Mouse (Mus musculus) hematopoietic stem cell, adult 5-6 weeks (primary cell): Measurements from ENCODE around the gene Gm28374. TPM values are rescaled to one million over a fixed set of nuclear protein-coding genes. Genes with fewer than 3 reads are reported as not detected.
"Not testable (repeated sequence)": the region's sequence is repeated elsewhere in the genome, so short reads cannot be mapped to it uniquely, and the experiment has no call there.

Experiments used
- ATAC-seq, 2 experiments: fragments of 125-278 bp in 1 of 2; replicated peaks in 1 of 2; 2 replicates each; pipeline ENCODE4 v1.8.0; 2016 to 2017; ENCODE audit warnings: inconsistent platforms in 2 of 2, mild to moderate bottlenecking in 2 of 2, moderate number of reproducible peaks in 2 of 2, low read depth in 1 of 2, moderate TSS enrichment in 1 of 2; ENCODE audit not compliant: low FRiP score in 2 of 2, poor library complexity in 2 of 2, severe bottlenecking in 2 of 2, insufficient read depth in 1 of 2, low TSS enrichment in 1 of 2
- total RNA-seq: library from RNA; stranded (forward); fragments of 172-1452, 232-1000 nt; gene quantifications from 2 replicates; pipeline ENCODE4 v1.2.3, GENCODE M21; 2017

Gm28374 gene
- total RNA-seq, 1 experiment from 2014 or later: not detected

DNA sequence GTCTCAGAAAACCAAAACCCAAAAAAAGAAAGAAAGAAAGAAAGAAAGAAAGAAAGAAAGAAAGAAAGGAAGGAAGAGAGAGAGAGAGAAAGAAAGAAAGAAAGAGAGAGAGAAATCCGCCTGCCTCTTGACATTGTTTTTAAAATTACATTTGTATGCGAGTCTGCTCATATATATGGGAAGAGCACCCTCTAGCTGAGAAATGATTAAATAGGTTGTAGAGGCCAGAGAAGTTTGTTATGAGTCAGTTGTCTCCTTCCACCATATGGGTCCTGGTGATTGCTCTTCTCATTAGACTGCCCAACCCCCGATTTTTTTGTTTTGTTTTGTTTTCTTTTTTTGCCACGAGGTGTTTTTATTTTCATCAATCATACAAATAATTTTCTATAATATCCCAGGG is 38.0 kb downstream of the Gm28374 start:
- not testable (repeated sequence) for ATAC-seq

GRCm38 (mm10) chr19:6042293-6042692 is 39.8 kb downstream of the Gm28374 start:
- ATAC-seq: no peak

- ATAC-seq: no peak
These were observed 42.1 kb downstream of the Gm28374 start for GRCm38 (mm10) chr19:6040002-6040401.

GRCm38 (mm10) chr19:6038326-6038725 is 43.7 kb downstream of the Gm28374 start:
- no peak for ATAC-seq

DNA sequence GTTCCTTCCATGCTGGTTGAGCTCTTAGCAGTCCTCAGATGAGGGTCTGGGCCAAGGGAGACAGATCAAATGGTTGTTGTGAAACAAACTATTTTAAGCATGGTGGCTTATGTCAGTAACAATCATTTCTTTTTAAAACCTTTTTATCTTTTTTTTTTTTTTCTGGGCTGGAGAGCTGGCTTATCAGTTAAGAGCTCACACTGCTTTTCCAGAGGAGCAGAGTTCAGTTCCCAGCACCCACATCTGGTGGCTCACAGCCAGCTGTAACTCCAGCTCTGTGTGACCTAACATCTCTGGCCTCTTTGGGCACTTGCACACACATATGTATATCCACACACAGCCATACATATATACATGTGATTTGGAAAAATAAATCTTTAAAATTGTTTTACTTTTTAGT is 44.4 kb downstream of the Gm28374 start:
- ATAC-seq: no peak

DNA sequence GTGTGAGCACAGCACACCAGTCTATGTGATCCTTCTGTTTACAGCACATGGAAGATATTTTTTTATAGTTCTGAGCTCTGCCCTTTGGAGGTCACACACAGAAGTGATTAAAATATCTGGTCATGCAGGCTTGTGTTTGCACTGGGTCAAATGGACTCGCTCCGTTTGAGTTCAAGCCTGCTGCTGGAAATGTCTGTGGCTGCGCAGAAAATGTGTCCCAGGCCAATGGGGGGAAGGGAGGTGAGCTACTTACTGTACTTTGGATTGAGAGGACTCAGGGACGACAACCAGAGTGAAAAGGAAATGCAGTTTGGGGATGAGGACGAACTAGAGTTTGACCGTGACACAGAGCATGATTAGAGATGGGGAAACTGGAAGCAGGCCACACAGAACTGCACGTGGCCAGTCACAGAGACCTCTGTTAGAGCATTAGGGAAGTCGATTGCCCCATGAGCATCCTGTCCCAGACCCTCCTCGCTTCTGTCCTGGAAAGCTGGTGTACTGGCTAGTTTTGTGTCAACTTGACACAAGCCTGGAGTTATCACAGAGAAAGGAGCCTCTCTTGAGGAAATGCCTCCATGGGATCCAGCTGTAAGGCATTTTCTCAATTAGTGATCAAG is 46.0 kb downstream of the Gm28374 start:
- no peak; a peak in 1 of 4 replicates for ATAC-seq

DNA sequence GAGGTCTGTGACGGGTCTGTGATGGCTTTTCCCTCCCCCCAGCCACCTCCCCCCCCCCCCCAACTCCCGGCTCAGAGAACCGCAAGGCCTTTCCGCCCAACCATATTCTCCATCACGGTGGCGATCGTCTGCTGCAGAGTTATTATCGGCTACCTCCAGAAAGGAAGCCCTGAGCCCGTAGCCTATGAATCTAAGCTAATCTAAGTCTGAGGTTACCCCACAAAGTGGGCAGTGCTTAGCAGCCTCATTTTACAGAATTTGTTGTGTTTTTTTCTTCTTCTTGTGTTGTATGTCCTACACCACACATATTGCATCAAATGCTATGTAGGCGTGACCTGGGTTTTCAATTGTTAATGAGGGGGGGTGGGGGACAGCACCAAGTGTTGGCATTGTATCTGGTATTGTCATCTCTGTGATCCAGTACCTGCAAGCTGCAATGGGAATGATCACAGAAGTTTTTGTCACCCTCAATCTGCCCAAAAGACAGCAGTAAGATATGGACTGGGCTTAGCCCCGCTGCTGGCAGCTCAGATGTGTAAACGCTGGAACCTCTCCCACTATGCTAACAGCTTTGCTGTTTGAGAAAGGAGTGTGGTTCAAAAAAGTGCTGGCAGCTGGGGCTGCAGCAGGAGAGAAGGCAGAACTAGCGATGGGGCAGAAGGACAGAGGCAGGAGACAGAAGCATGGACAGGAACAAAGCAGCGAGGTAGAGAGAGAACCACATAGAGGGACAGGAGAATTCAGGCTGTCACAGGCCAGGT is 51.4 kb downstream of the Gm28374 start:
- no peak for ATAC-seq

DNA sequence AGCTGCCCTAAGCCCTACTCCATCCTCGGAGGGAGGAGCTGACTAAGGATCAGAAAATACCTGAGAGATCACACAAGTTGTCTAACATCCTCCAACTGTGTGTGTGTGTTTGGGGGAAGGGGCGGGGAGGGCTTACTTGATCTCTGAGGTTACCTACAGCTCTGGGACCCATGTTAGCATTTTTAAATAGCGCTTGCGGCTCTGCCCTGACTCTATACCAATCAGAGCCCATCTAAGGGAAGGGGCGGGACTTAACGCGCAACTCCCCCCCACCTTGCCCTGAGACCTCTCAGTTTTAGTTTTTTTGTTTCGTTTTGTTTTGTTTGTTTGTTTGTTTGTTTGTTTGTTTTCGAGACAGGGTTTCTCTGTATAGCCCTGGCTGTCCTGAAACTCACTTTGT is 52.6 kb downstream of the Gm28374 start:
- ATAC-seq: no peak

- no peak for ATAC-seq
These were observed 53.1 kb downstream of the Gm28374 start for GRCm38 (mm10) chr19:6028991-6029390.

Other genes starting within 250 kb of the Gm28374 start
- 26.4 and 31.8 TPM in 2 replicates for gene Frmd8, start 207.0 kb downstream of the Gm28374 start, total RNA-seq
- 48.1 and 60.3 TPM in 2 replicates for gene Slc25a45, start 204.4 kb downstream of the Gm28374 start, total RNA-seq
- 2.4 and 2.6 TPM in 2 replicates for gene Tigd3, start 188.1 kb downstream of the Gm28374 start, total RNA-seq
- gene Dpf2, start 169.2 kb downstream of the Gm28374 start, total RNA-seq: 121 and 154 TPM in 2 replicates
- 0.25 TPM in 1 of 2 replicates, not detected in the other for gene Cdc42ep2, start 157.4 kb downstream of the Gm28374 start, total RNA-seq
- gene Pola2, start 118.1 kb downstream of the Gm28374 start, total RNA-seq: 39.6 and 68.5 TPM in 2 replicates
- not detected in 2 replicates for gene Slc22a20, start 96.1 kb downstream of the Gm28374 start, total RNA-seq
- 32.4 and 37.5 TPM in 2 replicates for gene Capn1, start 66.4 kb downstream of the Gm28374 start, total RNA-seq
- gene Syvn1, start 35.7 kb downstream of the Gm28374 start, total RNA-seq: 7.0 and 9.4 TPM in 2 replicates
- 37.0 and 38.9 TPM in 2 replicates for gene Mrpl49, start 24.5 kb downstream of the Gm28374 start, total RNA-seq
- gene Fau, start 24.4 kb downstream of the Gm28374 start, total RNA-seq: 1,306 and 2,041 TPM in 2 replicates
- gene Znhit2, start 21.1 kb downstream of the Gm28374 start, total RNA-seq: 8.3 and 11.5 TPM in 2 replicates
- 1.3 and 3.0 TPM in 2 replicates for gene Tm7sf2, start 13.9 kb downstream of the Gm28374 start, total RNA-seq
- 46.8 and 52.8 TPM in 2 replicates for gene Vps51, start 5.0 kb downstream of the Gm28374 start, total RNA-seq
- not detected in 2 replicates for gene Tmem262, start 2.2 kb downstream of the Gm28374 start, total RNA-seq
- 23.5 and 68.8 TPM in 2 replicates for gene Zfpl1, start 2.7 kb upstream of the Gm28374 start, total RNA-seq
- gene Cdca5, start 2.7 kb upstream of the Gm28374 start, total RNA-seq: 25.8 and 26.8 TPM in 2 replicates
- gene AC131692.1, start 12.2 kb upstream of the Gm28374 start, total RNA-seq: 1.3 and 1.5 TPM in 2 replicates
- 0.13 TPM in 1 of 2 replicates, not detected in the other for gene Naaladl1, start 23.5 kb upstream of the Gm28374 start, total RNA-seq
- gene Sac3d1, start 36.4 kb upstream of the Gm28374 start, total RNA-seq: 5.0 and 6.8 TPM in 2 replicates
- gene Snx15, start 46.0 kb upstream of the Gm28374 start, total RNA-seq: 3.4 and 13.4 TPM in 2 replicates
- gene Batf2, start 58.7 kb upstream of the Gm28374 start, total RNA-seq: 3.3 and 5.6 TPM in 2 replicates
- 24.9 and 37.0 TPM in 2 replicates for gene Arl2, start 59.3 kb upstream of the Gm28374 start, total RNA-seq
- gene Majin, start 102.1 kb upstream of the Gm28374 start, total RNA-seq: not detected in 2 replicates
- gene Gpha2, start 144.1 kb upstream of the Gm28374 start, total RNA-seq: 1.3 TPM in 1 of 2 replicates, not detected in the other
- 5.5 and 6.2 TPM in 2 replicates for gene Ppp2r5b, start 153.6 kb upstream of the Gm28374 start, total RNA-seq
- 9.5 and 10.6 TPM in 2 replicates for gene Atg2a, start 159.4 kb upstream of the Gm28374 start, total RNA-seq
- gene Ehd1, start 194.5 kb upstream of the Gm28374 start, total RNA-seq: 18.4 and 28.4 TPM in 2 replicates
- 2.9 and 4.3 TPM in 2 replicates for gene Cdc42bpg, start 224.2 kb upstream of the Gm28374 start, total RNA-seq